Mouse (Mus musculus) hindbrain, postnatal 0 days (tissue): ENCODE data around the gene Chmp1a. TPM values are rescaled to one million over a fixed set of nuclear protein-coding genes. Genes with fewer than 3 reads are reported as not detected.
A peak's percentile ranks its signal among the peaks of the same experiment; 100 is the strongest.

Experiments used
- ATAC-seq: fragments of 200-750 bp; cut with Nextera tagmentation; 2 replicates; pipeline ENCODE4 v1.8.0; 2017; ENCODE audit warnings: mild to moderate bottlenecking, moderate TSS enrichment, moderate library complexity
- DNase-seq: peaks from one replicate; pipeline ENCODE4 v3.0.0-alpha.2; 2015; ENCODE audit warnings: low spot score
- H3K27ac ChIP-seq: fragments of 300-500 bp; sonication (generic); 2 replicates; pipeline ENCODE4 v1.5.1; 2014; ENCODE audit warnings: mild to moderate bottlenecking
- H3K27me3 ChIP-seq: fragments of 300-500 bp; sonication (generic); 2 replicates; pipeline ENCODE4 v1.6.1; 2014; ENCODE audit warnings: low read length, mixed read lengths; ENCODE audit not compliant: insufficient read depth
- H3K36me3 ChIP-seq: fragments of 300-500 bp; sonication (generic); 2 replicates; pipeline ENCODE4 v1.6.1; 2014; ENCODE audit warnings: low read length, mixed read lengths; ENCODE audit not compliant: insufficient read depth
- H3K4me1 ChIP-seq: fragments of 300-500 bp; sonication (generic); 2 replicates; pipeline ENCODE4 v1.6.1; 2014; ENCODE audit warnings: antibody characterized with exemption, low read length, mixed read lengths; ENCODE audit not compliant: insufficient read depth
- H3K4me2 ChIP-seq: fragments of 300-500 bp; sonication (generic); 2 replicates; pipeline ENCODE4 v1.6.1; 2014; ENCODE audit warnings: low read depth, mild to moderate bottlenecking, low read length, moderate library complexity, mixed read lengths
- H3K4me3 ChIP-seq: fragments of 300-500 bp; sonication (generic); 2 replicates; pipeline ENCODE4 v1.5.1; 2014; ENCODE audit warnings: low read length
- H3K9ac ChIP-seq: fragments of 300-500 bp; sonication (generic); replicated peaks from 2 replicates; pipeline ENCODE4 v1.6.1; 2014; ENCODE audit warnings: mild to moderate bottlenecking, low read length, moderate library complexity, mixed read lengths
- H3K9me3 ChIP-seq: fragments of 300-500 bp; sonication (generic); 2 replicates; pipeline ENCODE4 v1.6.1; 2016; ENCODE audit warnings: low read length, mixed read lengths
- CTCF ChIP-seq: IDR thresholded peaks from 2 replicates; pipeline ENCODE4 v1.5.1; 2016; ENCODE audit warnings: antibody characterized with exemption, control low read depth, low read depth
- WGBS: fragments of 180-500 bp; shearing (Covaris S2); extraction: QIAGEN DNeasy Blood & Tissue Kit; methylation state at CpG from one replicate; pipeline ENCODE4 v1.1.7; 2014; 5-methylcytosine and 5-hydroxymethylcytosine counted together
- polyA plus RNA-seq: library from polyadenylated mRNA; unstranded; fragments of >200 nt; fragmentation: Nextera tagmentation; extraction: Ambion mirVana; gene quantifications from 2 replicates; pipeline ENCODE4 v1.2.1, GENCODE M21; 2015
- total RNA-seq: library from RNA; depleted of rRNA; stranded (reverse); fragments of >200 nt; gene quantifications from 2 replicates; pipeline ENCODE4 v1.2.3, GENCODE M21; 2014

The Chmp1a gene
- total and polyA plus RNA-seq, 2 experiments from 2014 or later: 194 to 208 TPM

DNA sequence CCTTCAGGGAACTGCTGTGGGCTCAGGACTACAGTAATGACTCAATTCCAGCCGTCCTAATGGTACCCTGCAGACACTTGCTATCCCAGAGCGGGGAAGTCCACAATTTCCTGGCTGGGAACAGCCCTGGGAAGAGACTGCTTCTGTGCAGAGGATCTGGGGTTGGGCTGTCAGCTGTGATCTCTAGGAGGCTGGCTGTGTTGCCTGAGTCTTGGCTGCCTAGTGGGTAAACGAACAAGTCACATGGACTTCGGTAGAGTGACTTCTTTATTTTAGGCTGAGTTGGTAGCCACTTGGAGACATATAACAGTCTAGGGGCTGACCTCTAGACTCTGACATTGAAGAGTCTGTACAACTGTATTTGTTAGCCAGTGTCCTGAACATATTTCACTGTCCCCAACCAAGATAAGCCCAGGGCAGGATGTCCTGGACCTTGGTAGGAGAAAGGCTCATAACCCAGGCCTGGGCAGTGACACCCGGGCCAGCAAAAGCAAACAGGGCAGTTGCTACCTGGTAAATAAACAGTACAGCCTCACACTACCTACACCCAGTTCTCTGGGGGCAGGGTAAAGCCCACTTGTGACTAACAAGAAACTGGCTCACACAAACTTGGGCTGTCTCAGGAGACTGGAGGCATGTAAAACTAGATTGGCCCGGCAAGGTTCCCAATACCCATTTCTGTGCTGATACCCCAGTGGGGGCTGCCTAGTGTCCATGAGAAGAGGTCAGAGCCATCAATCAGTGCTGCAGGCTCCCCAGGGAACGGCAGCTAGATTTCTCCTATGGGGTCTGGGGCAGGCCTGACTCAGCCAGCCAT, 29.8 kb upstream of the Chmp1a start:
- no peak for ATAC-seq
- Histone ChIP-seq H3K27me3 (no peaks in the 10 kb centered on the region), H3K27ac (no peak overlapping the region), H3K36me3 (peaks cover 47% of the 10 kb centered on the region), H3K9me3 (no peaks in the 10 kb centered on the region), H3K4me3 (no peak overlapping the region), H3K4me2 (no peak overlapping the region), H3K4me1 (no peaks in the 10 kb centered on the region), H3K9ac (no peak overlapping the region)
- no peak for TF ChIP-seq CTCF
- 87% methylated on average over 7 of the region's 7 CpGs for WGBS
- no peak for DNase-seq

DNA sequence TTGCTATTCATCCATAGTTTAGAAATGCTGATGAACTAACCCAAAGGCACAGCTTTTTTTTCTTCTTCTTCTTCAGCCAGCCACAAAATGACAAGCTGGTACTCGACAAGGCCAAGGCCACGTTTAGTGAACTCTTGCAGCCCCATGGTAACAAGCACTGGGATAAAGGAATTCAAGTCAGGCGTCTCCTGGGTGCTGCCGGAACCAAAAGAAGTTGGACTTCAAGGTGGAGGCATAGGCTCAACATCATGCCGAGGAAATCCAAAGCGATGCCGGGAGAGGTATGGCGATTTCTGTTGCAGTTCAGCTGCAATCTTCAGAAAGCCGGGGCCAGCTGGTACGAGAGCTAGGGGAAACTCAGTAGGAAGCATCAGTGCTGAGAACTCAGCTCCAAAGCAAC, 26.8 kb upstream of the Chmp1a start:
- Histone ChIP-seq H3K27me3 (no peaks in the 10 kb centered on the region), H3K4me1 (peaks cover 15% of the 10 kb centered on the region), H3K27ac (no peak overlapping the region), H3K9me3 (no peaks in the 10 kb centered on the region), H3K36me3 (peaks cover 20% of the 10 kb centered on the region), H3K4me2 (no peak overlapping the region), H3K4me3 (no peak overlapping the region), H3K9ac (no peak overlapping the region)
- ATAC-seq (no peak), DNase-seq (no peak)
- TF ChIP-seq CTCF: no peak
- WGBS: 74% methylated on average over 10 of the region's 10 CpGs

DNA sequence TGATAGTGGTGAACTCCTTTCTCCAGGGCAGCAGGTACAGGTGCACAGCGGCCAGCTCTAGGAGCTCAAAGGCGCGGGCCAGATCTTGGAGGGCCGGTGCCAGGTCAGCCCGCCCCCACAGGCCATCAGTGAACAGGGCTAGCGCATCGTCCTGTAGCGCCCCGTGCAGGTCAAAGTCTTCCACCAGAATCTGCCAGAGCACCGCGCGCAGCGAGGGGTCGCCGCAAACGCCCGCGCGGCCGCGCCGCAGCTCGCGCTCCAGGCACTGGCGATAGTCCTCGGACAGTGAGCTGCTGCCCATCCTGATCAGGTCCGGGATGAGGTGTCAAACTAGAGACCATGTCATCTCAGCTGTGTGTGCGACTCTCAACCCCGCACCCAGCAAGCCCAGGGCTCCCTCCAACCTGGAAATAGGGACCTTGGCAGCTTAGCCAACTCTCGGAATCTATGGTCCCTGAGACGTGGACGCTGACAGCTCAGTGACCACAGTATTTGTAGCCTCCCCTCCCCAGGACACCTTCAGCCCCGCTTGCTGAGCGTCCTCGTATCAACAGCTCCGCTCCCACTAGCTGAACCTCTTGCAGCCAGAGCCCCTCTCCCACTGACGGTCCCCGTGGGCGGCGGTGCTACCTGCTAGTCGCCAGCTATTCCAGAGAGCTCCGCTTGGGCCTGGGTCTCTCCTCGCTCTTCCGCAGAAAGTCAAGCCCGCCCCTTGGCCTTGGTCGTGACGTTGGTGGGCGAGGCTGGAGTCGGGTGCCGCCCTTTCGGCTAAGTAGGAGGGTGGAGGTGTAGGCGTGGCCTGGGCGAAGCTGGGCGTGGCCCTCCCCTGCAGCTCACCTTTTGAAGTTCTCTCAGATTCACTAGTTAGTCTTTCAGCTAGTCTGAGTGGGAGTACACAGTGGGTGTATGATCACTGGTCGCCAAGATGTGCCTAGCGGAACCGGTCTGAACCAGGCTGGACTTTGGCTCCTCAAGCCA, 23.2 kb upstream of the Chmp1a start, which contains the start of gene Spata2l:
Spata2l (minus strand) TSS at position 714 of the 978 bp plus-strand sequence.
- WGBS: 1% methylated on average over 57 of the region's 57 CpGs
- Histone ChIP-seq H3K9ac (peak within 1 kb of the TSS; percentile 74), H3K36me3 (no peaks in the 10 kb centered on the region), H3K27me3 (no peaks in the 10 kb centered on the region), H3K4me1 (peaks cover 15% of the 10 kb centered on the region), H3K9me3 (no peaks in the 10 kb centered on the region), H3K4me3 (peak within 1 kb of the TSS; percentile 57), H3K4me2 (peak within 1 kb of the TSS; percentile 92), H3K27ac (peak within 1 kb of the TSS; percentile 68)
- ATAC-seq (peak; percentile 80), DNase-seq (peak; percentile 88)
- TF ChIP-seq CTCF: peak; percentile 42

DNA sequence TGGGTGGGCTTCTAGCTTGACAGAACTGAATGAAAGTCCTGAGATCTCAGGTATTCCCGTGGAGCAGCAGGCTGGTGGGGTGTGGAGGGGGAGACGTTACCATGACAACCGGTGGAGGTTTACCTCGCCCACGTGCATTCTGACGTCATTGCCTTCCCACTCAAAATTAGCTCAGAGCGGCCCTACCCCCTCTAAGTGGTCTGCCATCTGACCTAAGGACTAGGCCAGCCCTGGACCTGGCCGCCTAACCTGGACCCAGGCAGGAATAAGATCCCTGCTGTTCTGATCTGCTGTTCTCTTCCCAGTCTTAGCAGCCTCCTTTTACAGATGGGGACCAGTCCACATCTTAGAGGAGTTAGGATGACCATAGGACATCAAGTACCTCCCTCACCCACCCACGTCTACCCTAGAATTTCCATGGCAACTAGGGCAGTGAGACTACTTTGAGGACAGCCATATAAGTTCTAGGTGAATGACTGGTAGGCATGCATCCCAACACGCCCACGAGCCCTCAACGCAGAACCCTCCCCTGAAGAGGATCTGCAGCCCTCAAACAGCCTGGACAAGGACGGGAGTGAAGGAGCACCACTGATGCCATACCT, 22.5 kb upstream of the Chmp1a start:
- H3K4me2 ChIP-seq: peak overlapping the region; percentile 92
- H3K9me3 ChIP-seq: no peaks in the 10 kb centered on the region
- H3K4me1 ChIP-seq: peaks cover 15% of the 10 kb centered on the region
- ATAC-seq (peak; percentile 27; the same call in 1 of the 2 replicates), DNase-seq (peak; percentile 68)
- no peak for TF ChIP-seq CTCF
- H3K36me3 ChIP-seq: no peaks in the 10 kb centered on the region
- H3K27me3 ChIP-seq: no peaks in the 10 kb centered on the region
- 30% methylated on average over 13 of the region's 13 CpGs for WGBS
- peak overlapping the region; percentile 57 for H3K4me3 ChIP-seq
- H3K9ac ChIP-seq: peak overlapping the region; percentile 74
- H3K27ac ChIP-seq: peak overlapping the region; percentile 68; the same call in 1 of the 2 replicates

GRCm38 (mm10) chr8:123233760-123234159, 21.2 kb upstream of the Chmp1a start:
- H3K4me1 ChIP-seq: peaks cover 15% of the 10 kb centered on the region
- no peak overlapping the region for H3K27ac ChIP-seq
- no peaks in the 10 kb centered on the region for H3K27me3 ChIP-seq
- H3K9me3 ChIP-seq: no peaks in the 10 kb centered on the region
- H3K4me2 ChIP-seq: no peak overlapping the region
- no peak for ATAC-seq
- H3K4me3 ChIP-seq: no peak overlapping the region
- no peak for DNase-seq
- H3K36me3 ChIP-seq: no peaks in the 10 kb centered on the region
- WGBS: 79% methylated on average over 11 of the region's 11 CpGs
- H3K9ac ChIP-seq: no peak overlapping the region
- TF ChIP-seq CTCF: no peak

- WGBS: 44% methylated on average over 12 of the region's 13 CpGs
- H3K4me1 ChIP-seq: peaks cover 15% of the 10 kb centered on the region
- no peak overlapping the region for H3K4me3 ChIP-seq
- H3K4me2 ChIP-seq: no peak overlapping the region
- H3K27me3 ChIP-seq: no peaks in the 10 kb centered on the region
- H3K36me3 ChIP-seq: no peaks in the 10 kb centered on the region
- H3K27ac ChIP-seq: no peak overlapping the region
- ATAC-seq: no peak
- DNase-seq: peak; percentile 28
- no peak for TF ChIP-seq CTCF
- H3K9ac ChIP-seq: no peak overlapping the region
- no peaks in the 10 kb centered on the region for H3K9me3 ChIP-seq
These were observed 20.7 kb upstream of the Chmp1a start for GRCm38 (mm10) chr8:123233300-123233699.
